Mouse (Mus musculus): ENCODE data around the gene Coil. TPM values are rescaled to one million over a fixed set of nuclear protein-coding genes. Genes with fewer than 3 reads are reported as not detected.
A peak's percentile ranks its signal among the peaks of the same experiment; 100 is the strongest.

Coil gene
- polyA plus RNA-seq, 1 experiment, result 7.2 TPM

- TF ChIP-seq POLR2A (IDR thresholded peaks at IDR 0.05; ENCODE audit: borderline replicate concordance, low read depth, low read length), result no peak
- TF ChIP-seq CTCF (IDR thresholded peaks at IDR 0.05; ENCODE audit: low read depth, low read length), result no peak
- no peak overlapping the region for H3K4me3 ChIP-seq (ENCODE audit: insufficient read depth, low read length)
- H3K27ac ChIP-seq (ENCODE audit: insufficient read depth, low read depth, low read length), result peak overlapping the region; percentile 22; the same call in 1 of the 2 replicates
- H3K4me1 ChIP-seq (ENCODE audit: control insufficient read depth, insufficient read depth, low read length), result peaks cover 25% of the 10 kb centered on the region
Measured at GRCm38 (mm10) chr11:88945971-88946585, 24.0 kb upstream of the Coil start.

GRCm38 (mm10) chr11:88948896-88949295 is 21.2 kb upstream of the Coil start:
- TF ChIP-seq CTCF (IDR thresholded peaks at IDR 0.05; ENCODE audit: low read depth, low read length), result no peak
- TF ChIP-seq POLR2A (IDR thresholded peaks at IDR 0.05; ENCODE audit: borderline replicate concordance, low read depth, low read length), result no peak
- H3K4me1 ChIP-seq (ENCODE audit: control insufficient read depth, insufficient read depth, low read length), result peaks cover 46% of the 10 kb centered on the region
- H3K4me3 ChIP-seq (ENCODE audit: insufficient read depth, low read length), result no peak overlapping the region
- no peak overlapping the region for H3K27ac ChIP-seq (ENCODE audit: insufficient read depth, low read depth, low read length)

GRCm38 (mm10) chr11:88949802-88950639 is 20.0 kb upstream of the Coil start:
- Histone ChIP-seq H3K4me3 (ENCODE audit: insufficient read depth, low read length) (0 out of 2 replicates have a peak overlapping the region, but pooled peaks have one; percentile 1), H3K27ac (ENCODE audit: insufficient read depth, low read depth, low read length) (peak overlapping the region; percentile 66), H3K4me1 (ENCODE audit: control insufficient read depth, insufficient read depth, low read length) (peaks cover 46% of the 10 kb centered on the region)
- TF ChIP-seq POLR2A (IDR thresholded peaks at IDR 0.05; ENCODE audit: borderline replicate concordance, low read depth, low read length) (no peak), CTCF (IDR thresholded peaks at IDR 0.05; ENCODE audit: low read depth, low read length) (no peak)

- H3K4me1 ChIP-seq (ENCODE audit: control insufficient read depth, insufficient read depth, low read length), result peaks cover 49% of the 10 kb centered on the region
- 0 out of 2 replicates have a peak overlapping the region, but pooled peaks have one; percentile 1 for H3K4me3 ChIP-seq (ENCODE audit: insufficient read depth, low read length)
- TF ChIP-seq POLR2A (IDR thresholded peaks at IDR 0.05; ENCODE audit: borderline replicate concordance, low read depth, low read length), result no peak
- TF ChIP-seq CTCF (IDR thresholded peaks at IDR 0.05; ENCODE audit: low read depth, low read length), result no peak
- H3K27ac ChIP-seq (ENCODE audit: insufficient read depth, low read depth, low read length), result peak overlapping the region; percentile 66
Measured at GRCm38 (mm10) chr11:88950640-88951250, 19.3 kb upstream of the Coil start.

- TF ChIP-seq CTCF (IDR thresholded peaks at IDR 0.05; ENCODE audit: low read depth, low read length), result no peak
- no peak for TF ChIP-seq POLR2A (IDR thresholded peaks at IDR 0.05; ENCODE audit: borderline replicate concordance, low read depth, low read length)
- Histone ChIP-seq H3K4me3 (ENCODE audit: insufficient read depth, low read length) (no peak overlapping the region), H3K4me1 (ENCODE audit: control insufficient read depth, insufficient read depth, low read length) (peaks cover 48% of the 10 kb centered on the region), H3K27ac (ENCODE audit: insufficient read depth, low read depth, low read length) (no peak overlapping the region)
Measured at GRCm38 (mm10) chr11:88951576-88951975, 18.5 kb upstream of the Coil start.

GRCm38 (mm10) chr11:88952117-88952516 is 17.9 kb upstream of the Coil start:
- no peak overlapping the region for H3K4me3 ChIP-seq (ENCODE audit: insufficient read depth, low read length)
- TF ChIP-seq POLR2A (IDR thresholded peaks at IDR 0.05; ENCODE audit: borderline replicate concordance, low read depth, low read length) (no peak), CTCF (IDR thresholded peaks at IDR 0.05; ENCODE audit: low read depth, low read length) (no peak)
- no peak overlapping the region for H3K27ac ChIP-seq (ENCODE audit: insufficient read depth, low read depth, low read length)
- H3K4me1 ChIP-seq (ENCODE audit: control insufficient read depth, insufficient read depth, low read length), result peaks cover 44% of the 10 kb centered on the region

GRCm38 (mm10) chr11:88953582-88953981 is 16.5 kb upstream of the Coil start:
- no peak for TF ChIP-seq POLR2A (IDR thresholded peaks at IDR 0.05; ENCODE audit: borderline replicate concordance, low read depth, low read length)
- TF ChIP-seq CTCF (IDR thresholded peaks at IDR 0.05; ENCODE audit: low read depth, low read length), result no peak
- H3K4me3 ChIP-seq (ENCODE audit: insufficient read depth, low read length), result peak overlapping the region; percentile 83
- H3K27ac ChIP-seq (ENCODE audit: insufficient read depth, low read depth, low read length), result no peak overlapping the region
- peaks cover 46% of the 10 kb centered on the region for H3K4me1 ChIP-seq (ENCODE audit: control insufficient read depth, insufficient read depth, low read length)

- H3K27ac ChIP-seq (ENCODE audit: insufficient read depth, low read depth, low read length), result peak overlapping the region; percentile 96
- H3K4me1 ChIP-seq (ENCODE audit: control insufficient read depth, insufficient read depth, low read length), result peaks cover 40% of the 10 kb centered on the region
- H3K4me3 ChIP-seq (ENCODE audit: insufficient read depth, low read length), result peak overlapping the region; percentile 83
- TF ChIP-seq CTCF (IDR thresholded peaks at IDR 0.05; ENCODE audit: low read depth, low read length) (no peak), POLR2A (IDR thresholded peaks at IDR 0.05; ENCODE audit: borderline replicate concordance, low read depth, low read length) (no peak)
Measured at GRCm38 (mm10) chr11:88954803-88955202, 15.2 kb upstream of the Coil start.

GRCm38 (mm10) chr11:88955217-88955969 is 14.7 kb upstream of the Coil start, which contains the start of gene Scpep1:
Gene Scpep1 (minus strand): TSS chr11:88955465.
- Histone ChIP-seq H3K27ac (ENCODE audit: insufficient read depth, low read depth, low read length) (peak within 1 kb of the TSS; percentile 96), H3K4me3 (ENCODE audit: insufficient read depth, low read length) (peak within 1 kb of the TSS; percentile 83), H3K4me1 (ENCODE audit: control insufficient read depth, insufficient read depth, low read length) (peaks cover 38% of the 10 kb centered on the region)
- 0 out of 2 replicates have a peak, but pooled peaks have one; percentile 48 for TF ChIP-seq POLR2A (IDR thresholded peaks at IDR 0.05; ENCODE audit: borderline replicate concordance, low read depth, low read length)
- TF ChIP-seq CTCF (IDR thresholded peaks at IDR 0.05; ENCODE audit: low read depth, low read length), result no peak

Measured in bone marrow macrophage, adult 2 months (primary cell).